Comparison of ENCODE assay signal across 9 mouse cellular contexts in genomic region chr9:61214943-61215342, GRCm38 (mm10).
DNase-seq lines count a peak whose midpoint lies in the region; ATAC-seq lines count a peak whose summit lies in the region.
"Had no signal": no experiment of that assay in that cellular context is flagged by ENCODE, and none has a peak within 500 bp of the region (broad histone marks: within the 10 kb centered on the region; RNA-seq: fewer than 3 reads in every experiment).

No protein-coding gene starts in this region.

- H3K4me2 ChIP-seq in limb, embryonic 12.5 days: peak overlapping the region; percentile 15; the same call in 1 of the 2 replicates

- WGBS in limb, embryonic 12.5 days: 39% methylated on average over 6 of the region's 6 CpGs

- no peak overlapping the region for H3K9ac ChIP-seq in limb, embryonic 12.5 days (replicated peaks)

- H3K4me1 ChIP-seq in limb, embryonic 12.5 days (replicated peaks): peaks cover 26% of the 10 kb centered on the region

- H3K9me3 ChIP-seq in limb, embryonic 12.5 days: no peaks in the 10 kb centered on the region

- H3K27me3 ChIP-seq in limb, embryonic 12.5 days: peaks cover 30% of the 10 kb centered on the region

- H3K27ac ChIP-seq in limb, embryonic 12.5 days: peak overlapping the region; percentile 64

- no peak for ATAC-seq in CD4-positive, CD25-positive, alpha-beta regulatory T cell, adult 4 months
- peak; percentile 71; the same call in 1 of the 2 replicates for ATAC-seq in limb, embryonic 12.5 days (ENCODE audit: insufficient number of reproducible peaks, insufficient read depth, low FRiP score, low TSS enrichment, low read depth)
- no peak for ATAC-seq in inflammation-experienced regulatory T-cells, adult 6 months
- ATAC-seq: forebrain, embryonic 16.5 days had no signal

- H3K36me3 ChIP-seq in limb, embryonic 12.5 days: no peaks in the 10 kb centered on the region

- H3K4me3 ChIP-seq in limb, embryonic 12.5 days (replicated peaks): no peak overlapping the region

- DNase-seq in CD4-positive, CD25-positive, alpha-beta regulatory T cell, adult 2 months (ENCODE audit: low read depth, low spot score): peak; percentile 38
- peak; percentile 52 for DNase-seq in thymus, postnatal 0 days (ENCODE audit: low spot score)
- no peak for DNase-seq in thymus, adult 18-20 months
- DNase-seq in yolk sac, embryonic 10.5 days (ENCODE audit: low spot score): peak; percentile 58
- DNase-seq in cerebellum, adult 11-12 months: no peak

Comparison
In these comparisons a context has a peak if more than half of its experiments do, and no peak if none do; other contexts are left out.
1. DNase-seq: peak in CD4-positive, CD25-positive, alpha-beta regulatory T cell, adult 2 months (single experiment), thymus, postnatal 0 days (single experiment) and yolk sac, embryonic 10.5 days (single experiment); none in thymus, adult 18-20 months (0 of 2) and cerebellum, adult 11-12 months (single experiment).